Mouse (Mus musculus) MEL (cell line): ENCODE data around the gene Ms4a6d. TPM values are rescaled to one million over a fixed set of nuclear protein-coding genes. Genes with fewer than 3 reads are reported as not detected.

Experiments
- DNase-seq: peaks from one replicate; pipeline ENCODE4 v3.0.0; 2011; ENCODE audit warnings: low read depth, low spot score
- H3K27ac ChIP-seq: 2 replicates; pipeline ENCODE4 v1.5.1; 2012; ENCODE audit warnings: low read depth, mild to moderate bottlenecking, control low read depth, low read length, moderate library complexity; ENCODE audit not compliant: control insufficient read depth
- H3K27me3 ChIP-seq, 2 experiments: fragments of 150-350 bp in 1 of 2; sonication (generic) in 1 of 2; 2 replicates each; pipeline ENCODE4 v1.6.1; 2012; ENCODE audit warnings: low read length in 2 of 2, mild to moderate bottlenecking in 2 of 2, improper control_type of control experiment in 1 of 2, moderate library complexity in 1 of 2; ENCODE audit not compliant: insufficient read depth in 2 of 2, control insufficient read depth in 1 of 2
- H3K36me3 ChIP-seq, 2 experiments: 2 replicates each; pipeline ENCODE4 v1.6.1; 2012 to 2014; ENCODE audit warnings: low read length in 2 of 2, improper control_type of control experiment in 1 of 2, inconsistent platforms in 1 of 2, mild to moderate bottlenecking in 1 of 2; ENCODE audit not compliant: insufficient read depth in 2 of 2, control insufficient read depth in 1 of 2
- H3K4me1 ChIP-seq, 2 experiments: fragments of 150-350 bp in 1 of 2; sonication (generic) in 1 of 2; 2 replicates each; pipeline ENCODE4 v1.6.1; 2012; ENCODE audit warnings: low read length in 2 of 2, improper control_type of control experiment in 1 of 2, mild to moderate bottlenecking in 1 of 2; ENCODE audit not compliant: insufficient read depth in 2 of 2, control insufficient read depth in 1 of 2
- H3K4me3 ChIP-seq, 2 experiments: fragments of 150-350 bp in 1 of 2; sonication (generic) in 1 of 2; 2 replicates each; pipeline ENCODE4 v1.5.1; 2012; ENCODE audit warnings: low read depth in 2 of 2, low read length in 2 of 2, mild to moderate bottlenecking in 2 of 2, moderate library complexity in 2 of 2, control low read depth in 1 of 2, improper control_type of control experiment in 1 of 2; ENCODE audit not compliant: control insufficient read depth in 1 of 2, insufficient read depth in 1 of 2
- H3K79me2 ChIP-seq: 2 replicates; pipeline ENCODE4 v1.6.1; 2012; ENCODE audit warnings: mild to moderate bottlenecking, low read length, moderate library complexity; ENCODE audit not compliant: control insufficient read depth, poor library complexity, insufficient read depth
- H3K9ac ChIP-seq: 2 replicates; pipeline ENCODE4 v1.6.1; 2012; ENCODE audit warnings: low read depth, mild to moderate bottlenecking, control low read depth, low read length, moderate library complexity; ENCODE audit not compliant: control insufficient read depth, poor library complexity, severe bottlenecking
- H3K9me3 ChIP-seq: fragments of 150-350 bp; sonication (generic); replicated peaks from 2 replicates; pipeline ENCODE4 v1.6.1; 2012; ENCODE audit warnings: mild to moderate bottlenecking, low read length, improper control_type of control experiment, moderate library complexity; ENCODE audit not compliant: insufficient read depth
- BHLHE40 ChIP-seq: IDR thresholded peaks from 2 replicates; pipeline ENCODE4 v1.6.1; 2012; ENCODE audit warnings: low read depth, mild to moderate bottlenecking, inconsistent platforms, low read length, improper control_type of control experiment, borderline replicate concordance
- CHD1 ChIP-seq: IDR thresholded peaks from 2 replicates; pipeline ENCODE4 v1.6.1; 2012; ENCODE audit warnings: low read depth, mild to moderate bottlenecking, inconsistent platforms, low read length, improper control_type of control experiment
- CHD2 ChIP-seq: IDR thresholded peaks from 2 replicates; pipeline ENCODE4 v1.6.1; 2011; ENCODE audit warnings: low read length, improper control_type of control experiment
- CTCF ChIP-seq, 3 experiments: IDR thresholded peaks in 2 of 3; conservative IDR thresholded peaks in 1 of 3; 2 replicates each; pipeline ENCODE4 v1.5.1; 2011 to 2012; ENCODE audit warnings: low read length in 3 of 3, low read depth in 2 of 3, mild to moderate bottlenecking in 2 of 3, improper control_type of control experiment in 1 of 3, inconsistent platforms in 1 of 3, mixed read lengths in 1 of 3, moderate library complexity in 1 of 3; ENCODE audit not compliant: control insufficient read depth in 1 of 3, insufficient read depth in 1 of 3, poor library complexity in 1 of 3, severe bottlenecking in 1 of 3
- E2F4 ChIP-seq: IDR thresholded peaks from 2 replicates; pipeline ENCODE4 v1.6.1; 2011; ENCODE audit warnings: low read depth, low read length, improper control_type of control experiment, borderline replicate concordance
- ELF1 ChIP-seq: IDR thresholded peaks from 2 replicates; pipeline ENCODE4 v1.6.1; 2014; ENCODE audit warnings: low read depth, mild to moderate bottlenecking, inconsistent platforms, low read length, improper control_type of control experiment, moderate library complexity
- EP300 ChIP-seq, 2 experiments: IDR thresholded peaks; 2 replicates each; pipeline ENCODE4 v1.6.1; 2011; ENCODE audit warnings: improper control_type of control experiment in 2 of 2, low read length in 2 of 2, low read depth in 1 of 2, mild to moderate bottlenecking in 1 of 2
- ETS1 ChIP-seq: IDR thresholded peaks from 2 replicates; pipeline ENCODE4 v1.6.1; 2012; ENCODE audit warnings: low read depth, mild to moderate bottlenecking, inconsistent platforms, low read length, improper control_type of control experiment, moderate library complexity
- GABPA ChIP-seq: IDR thresholded peaks from 2 replicates; pipeline ENCODE4 v1.6.1; 2012; ENCODE audit warnings: low read depth, mild to moderate bottlenecking, inconsistent platforms, low read length, improper control_type of control experiment, moderate library complexity
- HCFC1 ChIP-seq: IDR thresholded peaks from 2 replicates; pipeline ENCODE4 v1.6.1; 2012; ENCODE audit warnings: low read depth, mild to moderate bottlenecking, inconsistent platforms, low read length, improper control_type of control experiment, moderate library complexity
- JUND ChIP-seq: IDR thresholded peaks from 2 replicates; pipeline ENCODE4 v1.6.1; 2011; ENCODE audit warnings: low read depth, mild to moderate bottlenecking, improper control_type of control experiment, low read length
- KAT2A ChIP-seq: conservative IDR thresholded peaks from 2 replicates; pipeline ENCODE4 v1.6.1; 2012; ENCODE audit warnings: low read depth, low read length, improper control_type of control experiment, inconsistent platforms
- MAFK ChIP-seq: IDR thresholded peaks from 2 replicates; pipeline ENCODE4 v1.6.1; 2011; ENCODE audit warnings: low read depth, mild to moderate bottlenecking, low read length, improper control_type of control experiment, borderline replicate concordance
- MAZ ChIP-seq: IDR thresholded peaks from 2 replicates; pipeline ENCODE4 v1.6.1; 2012; ENCODE audit warnings: low read depth, mild to moderate bottlenecking, inconsistent platforms, low read length, improper control_type of control experiment
- MXI1 ChIP-seq: IDR thresholded peaks from 2 replicates; pipeline ENCODE4 v1.6.1; 2011; ENCODE audit warnings: mild to moderate bottlenecking, low read depth, low read length, improper control_type of control experiment
- MYB ChIP-seq: IDR thresholded peaks from 2 replicates; pipeline ENCODE4 v1.6.1; 2011; ENCODE audit warnings: mild to moderate bottlenecking, low read depth, low read length, improper control_type of control experiment
- MYC ChIP-seq: IDR thresholded peaks from 2 replicates; pipeline ENCODE4 v1.6.1; 2011; ENCODE audit warnings: low read depth, mild to moderate bottlenecking, low read length, improper control_type of control experiment, moderate library complexity
- NELFE ChIP-seq: IDR thresholded peaks from 2 replicates; pipeline ENCODE4 v1.6.1; 2011; ENCODE audit warnings: low read depth, low read length, improper control_type of control experiment
- POLR2A ChIP-seq, 2 experiments: IDR thresholded peaks; 2 replicates each; pipeline ENCODE4 v1.6.1; 2011 to 2012; ENCODE audit warnings: low read length in 2 of 2, mild to moderate bottlenecking in 2 of 2, control low read depth in 1 of 2, improper control_type of control experiment in 1 of 2, low read depth in 1 of 2, moderate library complexity in 1 of 2; ENCODE audit not compliant: control insufficient read depth in 1 of 2, insufficient read depth in 1 of 2, poor library complexity in 1 of 2
- POLR2AphosphoS2 ChIP-seq: IDR thresholded peaks from 2 replicates; pipeline ENCODE4 v1.6.1; 2011; ENCODE audit warnings: low read length, improper control_type of control experiment
- POLR2AphosphoS5 ChIP-seq: IDR thresholded peaks from 2 replicates; pipeline ENCODE4 v1.6.1; 2012; ENCODE audit warnings: low read depth, borderline replicate concordance, mild to moderate bottlenecking, inconsistent platforms, low read length, moderate library complexity, mixed read lengths
- RAD21 ChIP-seq: IDR thresholded peaks from 2 replicates; pipeline ENCODE4 v1.6.1; 2011; ENCODE audit warnings: mild to moderate bottlenecking, low read depth, low read length, improper control_type of control experiment
- RCOR1 ChIP-seq: IDR thresholded peaks from 2 replicates; pipeline ENCODE4 v1.6.1; 2012; ENCODE audit warnings: low read depth, mild to moderate bottlenecking, inconsistent platforms, low read length, improper control_type of control experiment
- SIN3A ChIP-seq: IDR thresholded peaks from 2 replicates; pipeline ENCODE4 v1.6.1; 2012; ENCODE audit warnings: low read length, improper control_type of control experiment, inconsistent platforms
- SMC3 ChIP-seq: IDR thresholded peaks from 2 replicates; pipeline ENCODE4 v1.6.1; 2011; ENCODE audit warnings: low read depth, low read length, improper control_type of control experiment
- TAL1 ChIP-seq: IDR thresholded peaks from 2 replicates; pipeline ENCODE4 v1.6.1; 2012; ENCODE audit warnings: mild to moderate bottlenecking, inconsistent platforms, low read length, moderate library complexity, mixed read lengths
- TBP ChIP-seq: IDR thresholded peaks from 2 replicates; pipeline ENCODE4 v1.8.0; 2011; ENCODE audit warnings: low read depth, low read length, improper control_type of control experiment
- TCF12 ChIP-seq: IDR thresholded peaks from 2 replicates; pipeline ENCODE4 v1.6.1; 2014; ENCODE audit warnings: low read depth, mild to moderate bottlenecking, inconsistent platforms, low read length, improper control_type of control experiment, moderate library complexity
- UBTF ChIP-seq: IDR thresholded peaks from 2 replicates; pipeline ENCODE4 v1.6.1; 2012; ENCODE audit warnings: low read depth, mild to moderate bottlenecking, inconsistent platforms, low read length, improper control_type of control experiment, moderate library complexity, borderline replicate concordance; ENCODE audit not compliant: insufficient read depth
- USF1 ChIP-seq: IDR thresholded peaks from 2 replicates; pipeline ENCODE4 v1.6.1; 2014; ENCODE audit warnings: low read depth, mild to moderate bottlenecking, inconsistent platforms, low read length, improper control_type of control experiment, moderate library complexity
- USF2 ChIP-seq, 2 experiments: IDR thresholded peaks; 2 replicates each; pipeline ENCODE4 v1.6.1; 2011 to 2012; ENCODE audit warnings: improper control_type of control experiment in 2 of 2, low read length in 2 of 2, borderline replicate concordance in 1 of 2, inconsistent platforms in 1 of 2, low read depth in 1 of 2, mild to moderate bottlenecking in 1 of 2; ENCODE audit not compliant: insufficient read depth in 1 of 2
- ZKSCAN1 ChIP-seq: IDR thresholded peaks from 2 replicates; pipeline ENCODE4 v1.6.1; 2012; ENCODE audit warnings: low read depth, mild to moderate bottlenecking, inconsistent platforms, low read length, improper control_type of control experiment, moderate library complexity
- ZMIZ1 ChIP-seq: IDR thresholded peaks from 2 replicates; pipeline ENCODE4 v1.6.1; 2012; ENCODE audit warnings: low read depth, mild to moderate bottlenecking, inconsistent platforms, low read length, improper control_type of control experiment, moderate library complexity
- ZNF384 ChIP-seq: IDR thresholded peaks from 2 replicates; pipeline ENCODE4 v1.6.1; 2012; ENCODE audit warnings: low read depth, mild to moderate bottlenecking, inconsistent platforms, low read length, improper control_type of control experiment
- polyA plus RNA-seq, 2 experiments: library from polyadenylated mRNA; stranded (reverse) in 1 of 2; unstranded in 1 of 2; fragments of >175 nt in 1 of 2; fragments of >200 nt in 1 of 2; gene quantifications; 2 replicates each; pipeline versions ENCODE4 v1.2.1 to v1.2.4; 2012; ENCODE audit warnings: low replicate concordance in 2 of 2, low read depth in 1 of 2; ENCODE audit not compliant: insufficient read length in 2 of 2, insufficient read depth in 1 of 2, missing spikeins in 1 of 2
- total RNA-seq: library from RNA; depleted of rRNA; stranded (reverse); fragments of 300-350 nt; gene quantifications from 2 replicates; pipeline ENCODE4 v1.2.3, GENCODE M21; 2012

Ms4a6d gene
- total and polyA plus RNA-seq, 3 experiments = not detected

GRCm38 (mm10) chr19:11613776-11614443 is 9.3 kb upstream of the Ms4a6d start (continued):
- TF ChIP-seq UBTF = no peak
- no peak for TF ChIP-seq E2F4
- no peak for TF ChIP-seq SMC3
- no peak for TF ChIP-seq MXI1
- no peak for TF ChIP-seq MAZ
- peak; percentile 65; the same call in 1 of the 2 replicates for TF ChIP-seq RCOR1
- TF ChIP-seq MYB = no peak
- TF ChIP-seq ZNF384 = no peak
- TF ChIP-seq EP300 (IDR thresholded peaks at IDR 0.05; ENCODE audit: low read depth in 1 of 2, low read length in 2 of 2) = peak; percentile 51 to 67; a peak in 3 of 4 replicates
- TF ChIP-seq POLR2AphosphoS5 = no peak
- TF ChIP-seq ZMIZ1 = no peak
- no peak for TF ChIP-seq CHD2
- peak; percentile 82 for TF ChIP-seq TCF12
- no peak for TF ChIP-seq MAFK

GRCm38 (mm10) chr19:11613084-11613483 is 8.4 kb upstream of the Ms4a6d start:
- Histone ChIP-seq H3K79me2 (no peaks in the 10 kb centered on the region), H3K27ac (peak overlapping the region; percentile 98), H3K9me3 (no peaks in the 10 kb centered on the region), H3K4me3 (peak overlapping the region; percentile 38 to 45), H3K36me3 (peaks cover 0 to 41% of the 10 kb centered on the region in 2 experiments; a peak in 2 of 4 replicates), H3K4me1 (peaks cover 25 to 31% of the 10 kb centered on the region in 2 experiments), H3K9ac (peak overlapping the region; percentile 66), H3K27me3 (no peaks in the 10 kb centered on the region)
- peak; percentile 70 for DNase-seq
- peak; percentile 97 for TF ChIP-seq TCF12
- no peak for TF ChIP-seq USF2 (IDR thresholded peaks at IDR 0.05; ENCODE audit: borderline replicate concordance in 1 of 2, insufficient read depth in 1 of 2, low read depth in 1 of 2, low read length in 2 of 2)
- no peak; the same call in 1 of the 2 replicates for TF ChIP-seq MYB
- 0 out of 2 replicates have a peak, but pooled peaks have one; percentile 44 for TF ChIP-seq HCFC1
- TF ChIP-seq KAT2A = peak; percentile 33; the same call in 1 of the 2 replicates
- no peak for TF ChIP-seq NELFE
- no peak for TF ChIP-seq POLR2AphosphoS2
- no peak for TF ChIP-seq USF1
- TF ChIP-seq E2F4 = no peak
- TF ChIP-seq ETS1 = peak; percentile 93
- TF ChIP-seq CTCF (IDR thresholded peaks at IDR 0.05 in 2 of 3, conservative IDR thresholded peaks at IDR 0.05 in 1 of 3; ENCODE audit: control insufficient read depth in 1 of 3, insufficient read depth in 1 of 3, low read depth in 2 of 3, low read length in 3 of 3, poor library complexity in 1 of 3, severe bottlenecking in 1 of 3) = no peak
- 0 out of 2 replicates have a peak, but pooled peaks have one; percentile 13 for TF ChIP-seq MXI1
- no peak for TF ChIP-seq GABPA
- TF ChIP-seq TBP = 0 out of 2 replicates have a peak, but pooled peaks have one; percentile 48
- TF ChIP-seq TAL1 = peak; percentile 77
- TF ChIP-seq CHD1 = peak; percentile 53; the same call in 1 of the 2 replicates
- no peak; the same call in 1 of the 2 replicates for TF ChIP-seq BHLHE40
- no peak for TF ChIP-seq POLR2A (IDR thresholded peaks at IDR 0.05; ENCODE audit: control insufficient read depth in 1 of 2, insufficient read depth in 1 of 2, low read depth in 1 of 2, low read length in 2 of 2, poor library complexity in 1 of 2)
- peak; percentile 54; the same call in 1 of the 2 replicates for TF ChIP-seq MYC
- no peak for TF ChIP-seq RAD21
- TF ChIP-seq UBTF = no peak
- TF ChIP-seq ELF1 = 0 out of 2 replicates have a peak, but pooled peaks have one; percentile 31
- TF ChIP-seq ZKSCAN1 = no peak
- TF ChIP-seq JUND = peak; percentile 92; the same call in 1 of the 2 replicates
- peak; percentile 80 for TF ChIP-seq SIN3A
